ENCODE assay signal across 13 mouse cellular contexts in the genomic region with DNA sequence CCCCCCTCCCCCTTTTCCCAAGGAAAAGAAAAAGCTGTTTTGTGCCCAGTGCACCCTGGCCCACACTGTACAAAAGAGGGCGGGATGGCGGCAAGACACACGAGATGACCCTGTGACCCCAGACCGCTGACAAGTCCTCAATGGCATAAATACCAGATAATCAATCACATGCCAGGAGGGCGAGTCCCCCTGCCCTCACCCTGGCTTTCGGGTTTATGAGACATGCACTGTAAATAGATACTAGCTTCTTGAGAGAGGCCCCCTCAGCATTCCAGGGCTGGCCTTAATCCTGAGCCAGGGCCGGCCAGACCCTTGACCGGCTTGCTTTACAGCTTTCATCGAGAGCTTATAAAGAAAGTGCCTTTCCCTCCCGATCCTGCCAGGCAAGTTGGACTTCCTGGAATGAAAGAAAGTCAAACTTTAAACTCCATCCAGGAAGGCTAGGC.
DNase-seq lines count a peak whose midpoint lies in the region; ATAC-seq and TF ChIP-seq lines count a peak whose summit lies in the region.
"Had no signal": no experiment of that assay in that cellular context is flagged by ENCODE, and none has a peak within 500 bp of the region (broad histone marks: within the 10 kb centered on the region; RNA-seq: fewer than 3 reads in every experiment).

No protein-coding gene starts in this region.

- peaks cover 82% of the 10 kb centered on the region for H3K4me1 ChIP-seq in forebrain, embryonic 10.5 days
- peaks cover 46% of the 10 kb centered on the region for H3K4me1 ChIP-seq in forebrain, embryonic 12.5 days
- H3K4me1 ChIP-seq in limb, embryonic 10.5 days = peaks cover 60% of the 10 kb centered on the region
- H3K4me1 ChIP-seq in small intestine, adult 2 months (ENCODE audit: control insufficient read depth, insufficient read depth, insufficient read length, low read length) = peaks cover 3% of the 10 kb centered on the region; the same call in 1 of the 2 replicates

- TF ChIP-seq POLR2A in small intestine, adult 2 months (IDR thresholded peaks at IDR 0.05; ENCODE audit: low read depth, low read length) = no peak

- peak; percentile 56 for DNase-seq in forebrain, embryonic 10.5 days (ENCODE audit: extremely low spot score, low spot score)
- no peak for DNase-seq in layer of hippocampus, adult 2 months (ENCODE audit: low spot score in 2 of 2)
- no peak for DNase-seq in layer of hippocampus, adult 9-11 months
- peak; percentile 58 for DNase-seq in limb, embryonic 10.5 days (ENCODE audit: low spot score)
- DNase-seq in spleen, adult 18-20 months = no peak
- DNase-seq in right cerebral cortex, postnatal 10 days (ENCODE audit: low spot score in 2 of 2) = no peak
- DNase-seq: adrenal gland, adult 8-10 months; cerebellum, adult 9-10 months; liver had no signal

- H3K4me3 ChIP-seq in forebrain, embryonic 10.5 days = no peak overlapping the region
- no peak overlapping the region for H3K4me3 ChIP-seq in forebrain, embryonic 12.5 days (replicated peaks)
- H3K4me3 ChIP-seq in layer of hippocampus, adult 2 months = no peak overlapping the region
- no peak overlapping the region for H3K4me3 ChIP-seq in limb, embryonic 10.5 days
- peak overlapping the region; percentile 7; the same call in 1 of the 2 replicates for H3K4me3 ChIP-seq in small intestine, adult 2 months (ENCODE audit: low read depth, low read length)

- no peak for ATAC-seq in forebrain, embryonic 12.5 days (ENCODE audit: low FRiP score)
- ATAC-seq: forebrain, embryonic 16.5 days; hindbrain, postnatal 0 days had no signal

- H3K9me3 ChIP-seq in forebrain, embryonic 10.5 days = no peaks in the 10 kb centered on the region
- no peaks in the 10 kb centered on the region for H3K9me3 ChIP-seq in forebrain, embryonic 12.5 days
- H3K9me3 ChIP-seq in limb, embryonic 10.5 days (replicated peaks) = no peaks in the 10 kb centered on the region

- WGBS in forebrain, embryonic 10.5 days = 5% methylated on average over 10 of the region's 10 CpGs
- 1% methylated on average over 10 of the region's 10 CpGs for WGBS in forebrain, embryonic 12.5 days
- 4% methylated on average over 10 of the region's 10 CpGs for WGBS in limb, embryonic 10.5 days
- WGBS in small intestine, adult 2 months = 20% methylated on average over 10 of the region's 10 CpGs

- H3K4me2 ChIP-seq in forebrain, embryonic 12.5 days = no peak overlapping the region

- H3K27ac ChIP-seq in forebrain, embryonic 10.5 days = peak overlapping the region; percentile 90
- H3K27ac ChIP-seq in forebrain, embryonic 12.5 days = no peak overlapping the region
- peak overlapping the region; percentile 14; the same call in 1 of the 2 replicates for H3K27ac ChIP-seq in layer of hippocampus, adult 2 months
- peak overlapping the region; percentile 51; the same call in 1 of the 2 replicates for H3K27ac ChIP-seq in limb, embryonic 10.5 days
- no peak overlapping the region for H3K27ac ChIP-seq in small intestine, adult 2 months (ENCODE audit: insufficient read depth, low read depth, low read length)
- H3K27ac ChIP-seq: hindbrain, postnatal 0 days had no signal

- no peaks in the 10 kb centered on the region for H3K27me3 ChIP-seq in forebrain, embryonic 10.5 days (ENCODE audit: poor library complexity, severe bottlenecking)
- H3K27me3 ChIP-seq in forebrain, embryonic 12.5 days = peaks cover 44% of the 10 kb centered on the region
- no peaks in the 10 kb centered on the region for H3K27me3 ChIP-seq in limb, embryonic 10.5 days (ENCODE audit: low read depth, poor library complexity, severe bottlenecking)
- no peaks in the 10 kb centered on the region; the same call in 1 of the 2 replicates for H3K27me3 ChIP-seq in small intestine, adult 2 months (ENCODE audit: control insufficient read depth, insufficient read depth, low read length)

- TF ChIP-seq CTCF in layer of hippocampus, adult 2 months (conservative IDR thresholded peaks at IDR 0.05) = no peak
- TF ChIP-seq CTCF in small intestine, adult 2 months (IDR thresholded peaks at IDR 0.05; ENCODE audit: extremely low read depth, insufficient read length, insufficient replicate concordance, low read depth, low read length) = no peak

- H3K36me3 ChIP-seq in forebrain, embryonic 10.5 days (replicated peaks) = peaks cover 13% of the 10 kb centered on the region; the same call in 1 of the 2 replicates
- H3K36me3 ChIP-seq in forebrain, embryonic 12.5 days (replicated peaks) = no peaks in the 10 kb centered on the region
- no peaks in the 10 kb centered on the region for H3K36me3 ChIP-seq in limb, embryonic 10.5 days
- no peaks in the 10 kb centered on the region for H3K36me3 ChIP-seq in small intestine, adult 2 months (ENCODE audit: control insufficient read depth, insufficient read depth, low read length)

- no peak overlapping the region for H3K9ac ChIP-seq in forebrain, embryonic 12.5 days

Comparison
In these comparisons a context has a peak if more than half of its experiments do, and no peak if none do; other contexts are left out.
1. H3K27ac ChIP-seq: peak in forebrain, embryonic 10.5 days (single experiment), layer of hippocampus, adult 2 months (single experiment) and limb, embryonic 10.5 days (single experiment); none in forebrain, embryonic 12.5 days (single experiment) and small intestine, adult 2 months (single experiment).
2. DNase-seq: peak in forebrain, embryonic 10.5 days (single experiment) and limb, embryonic 10.5 days (single experiment); none in layer of hippocampus, adult 2 months (0 of 2), layer of hippocampus, adult 9-11 months (single experiment), spleen, adult 18-20 months (0 of 2) and right cerebral cortex, postnatal 10 days (0 of 2).